Mouse (Mus musculus): ENCODE results near the gene Vmn1r54. TPM values are rescaled to one million over a fixed set of nuclear protein-coding genes. Genes with fewer than 3 reads are reported as not detected.

The Vmn1r54 gene
- polyA plus RNA-seq, 1 experiment from 2014 or later = not detected

DNA sequence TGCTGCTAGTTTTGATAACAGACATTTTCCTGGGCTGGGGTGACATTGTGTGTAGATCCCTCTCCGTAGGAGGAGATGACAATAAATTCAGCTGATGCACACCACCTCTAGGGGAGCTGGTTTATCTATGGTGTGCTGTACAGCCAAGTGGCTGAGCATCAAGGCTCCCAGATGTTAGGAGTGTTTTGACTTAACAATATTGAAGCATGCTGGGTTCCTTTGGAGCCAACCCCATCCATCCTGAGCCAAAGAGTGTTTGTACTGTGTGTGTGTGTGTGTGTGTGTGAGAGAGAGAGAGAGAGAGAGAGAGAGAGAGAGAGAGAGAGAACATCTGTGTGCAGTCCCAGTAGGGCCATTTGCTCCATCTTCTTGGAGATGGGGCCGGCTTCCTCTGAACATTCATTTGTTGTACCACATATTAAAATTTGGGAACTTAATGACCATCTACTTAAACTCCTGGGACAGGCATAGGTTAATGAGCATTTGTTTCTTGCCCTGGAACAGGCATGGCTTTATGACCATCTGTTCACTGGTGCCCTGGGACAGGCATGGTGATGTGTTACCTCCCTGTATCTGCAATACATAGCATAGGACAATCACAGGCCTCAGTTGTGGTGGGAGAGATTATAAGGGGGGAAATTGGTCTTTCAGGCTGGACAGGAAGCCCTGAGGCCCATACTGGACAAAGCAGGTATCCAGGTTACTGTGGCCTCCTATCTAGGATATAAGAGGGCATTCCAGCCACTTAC, 71.6 kb downstream of the Vmn1r54 start:
- Histone ChIP-seq H3K9ac (no peak overlapping the region), H3K36me3 (no peaks in the 10 kb centered on the region), H3K4me1 (no peaks in the 10 kb centered on the region), H3K4me2 (no peak overlapping the region), H3K27ac (no peak overlapping the region), H3K9me3 (no peaks in the 10 kb centered on the region), H3K27me3 (no peaks in the 10 kb centered on the region), H3K4me3 (no peak overlapping the region)
- 76% methylated on average over 2 of the region's 2 CpGs for WGBS
- ATAC-seq (ENCODE audit: borderline replicate concordance, extremely low read depth, low FRiP score, low TSS enrichment) = no peak

GRCm38 (mm10) chr6:90319019-90319418, 72.9 kb downstream of the Vmn1r54 start:
- Histone ChIP-seq H3K4me1 (no peaks in the 10 kb centered on the region), H3K4me2 (no peak overlapping the region), H3K4me3 (no peak overlapping the region), H3K9me3 (no peaks in the 10 kb centered on the region), H3K27me3 (no peaks in the 10 kb centered on the region), H3K9ac (no peak overlapping the region), H3K36me3 (no peaks in the 10 kb centered on the region), H3K27ac (no peak overlapping the region)
- WGBS = 96% methylated on average over 2 of the region's 2 CpGs
- ATAC-seq (ENCODE audit: borderline replicate concordance, extremely low read depth, low FRiP score, low TSS enrichment) = no peak

GRCm38 (mm10) chr6:90319475-90320191, 73.5 kb downstream of the Vmn1r54 start:
- no peaks in the 10 kb centered on the region for H3K9me3 ChIP-seq
- no peaks in the 10 kb centered on the region for H3K36me3 ChIP-seq
- no peak for ATAC-seq (ENCODE audit: borderline replicate concordance, extremely low read depth, low FRiP score, low TSS enrichment)

DNA sequence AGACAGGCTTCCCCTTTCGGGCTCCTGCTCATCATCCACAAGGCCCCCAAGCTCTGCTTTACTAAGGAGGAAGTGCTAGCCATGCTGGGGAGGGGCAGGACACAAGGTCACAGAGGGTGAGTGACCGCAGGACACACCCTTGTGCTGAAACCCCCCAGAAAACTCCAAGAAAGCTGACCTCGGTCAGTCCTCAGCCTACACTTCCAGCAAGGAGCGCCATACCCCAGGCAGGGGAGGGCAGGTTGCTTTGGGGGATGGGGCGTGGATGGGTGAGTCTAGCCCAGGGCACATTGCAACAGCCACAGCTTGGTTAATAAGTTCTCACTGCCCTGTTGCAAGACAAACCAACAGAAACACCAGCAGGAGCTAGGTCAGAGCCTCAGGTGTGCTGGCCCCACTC, 74.3 kb downstream of the Vmn1r54 start:
- H3K4me2 ChIP-seq = no peak overlapping the region
- no peaks in the 10 kb centered on the region for H3K36me3 ChIP-seq
- H3K9ac ChIP-seq = no peak overlapping the region
- 78% methylated on average over 5 of the region's 5 CpGs for WGBS
- H3K4me3 ChIP-seq = no peak overlapping the region
- ATAC-seq (ENCODE audit: borderline replicate concordance, extremely low read depth, low FRiP score, low TSS enrichment) = no peak
- H3K27me3 ChIP-seq = no peaks in the 10 kb centered on the region
- no peaks in the 10 kb centered on the region for H3K4me1 ChIP-seq
- no peaks in the 10 kb centered on the region for H3K9me3 ChIP-seq
- H3K27ac ChIP-seq = no peak overlapping the region

More at GRCm38 (mm10) chr6:90319475-90320191, 73.5 kb downstream of the Vmn1r54 start:
- Histone ChIP-seq H3K27ac (no peak overlapping the region), H3K9ac (no peak overlapping the region), H3K4me2 (no peak overlapping the region), H3K27me3 (no peaks in the 10 kb centered on the region), H3K4me3 (no peak overlapping the region), H3K4me1 (no peaks in the 10 kb centered on the region)
- 65% methylated on average over 7 of the region's 7 CpGs for WGBS

Other genes starting within 250 kb of the Vmn1r54 start
- not detected in 2 replicates for gene Vmn1r47, start 230.2 kb upstream of the Vmn1r54 start, polyA plus RNA-seq (2015; fragmentation: Nextera tagmentation; extraction: Ambion mirVana)
- gene Vmn1r48, start 209.5 kb upstream of the Vmn1r54 start, polyA plus RNA-seq (2015; fragmentation: Nextera tagmentation; extraction: Ambion mirVana) = not detected in 2 replicates
- not detected in 2 replicates for gene Vmn1r49, start 167.8 kb upstream of the Vmn1r54 start, polyA plus RNA-seq (2015; fragmentation: Nextera tagmentation; extraction: Ambion mirVana)
- not detected in 2 replicates for gene Vmn1r50, start 144.9 kb upstream of the Vmn1r54 start, polyA plus RNA-seq (2015; fragmentation: Nextera tagmentation; extraction: Ambion mirVana)
- not detected in 2 replicates for gene Vmn1r51, start 123.7 kb upstream of the Vmn1r54 start, polyA plus RNA-seq (2015; fragmentation: Nextera tagmentation; extraction: Ambion mirVana)
- gene Vmn1r52, start 71.5 kb upstream of the Vmn1r54 start, polyA plus RNA-seq (2015; fragmentation: Nextera tagmentation; extraction: Ambion mirVana) = not detected in 2 replicates
- not detected in 2 replicates for gene V1ra8, start 43.5 kb upstream of the Vmn1r54 start, polyA plus RNA-seq (2015; fragmentation: Nextera tagmentation; extraction: Ambion mirVana)
- 0.14 TPM in 1 of 2 replicates, not detected in the other for gene Vmn1r53, start 21.9 kb upstream of the Vmn1r54 start, polyA plus RNA-seq (2015; fragmentation: Nextera tagmentation; extraction: Ambion mirVana)
- gene BC048671, start 54.9 kb downstream of the Vmn1r54 start, polyA plus RNA-seq (2015; fragmentation: Nextera tagmentation; extraction: Ambion mirVana) = not detected in 2 replicates
- gene Chst13, start 78.9 kb downstream of the Vmn1r54 start, polyA plus RNA-seq (2015; fragmentation: Nextera tagmentation; extraction: Ambion mirVana) = 0.11 TPM in 1 of 2 replicates, not detected in the other
- gene Uroc1, start 87.0 kb downstream of the Vmn1r54 start, polyA plus RNA-seq (2015; fragmentation: Nextera tagmentation; extraction: Ambion mirVana) = 0.25 TPM in 1 of 2 replicates, not detected in the other
- gene Zxdc, start 123.2 kb downstream of the Vmn1r54 start, polyA plus RNA-seq (2015; fragmentation: Nextera tagmentation; extraction: Ambion mirVana) = 7.5 and 7.6 TPM in 2 replicates
- 0.50 and 0.68 TPM in 2 replicates for gene Cfap100, start 182.5 kb downstream of the Vmn1r54 start, polyA plus RNA-seq (2015; fragmentation: Nextera tagmentation; extraction: Ambion mirVana)
- 10.9 and 13.5 TPM in 2 replicates for gene Klf15, start 216.3 kb downstream of the Vmn1r54 start, polyA plus RNA-seq (2015; fragmentation: Nextera tagmentation; extraction: Ambion mirVana)
- gene Aldh1l1, start 240.1 kb downstream of the Vmn1r54 start, polyA plus RNA-seq (2015; fragmentation: Nextera tagmentation; extraction: Ambion mirVana) = 1.4 and 2.1 TPM in 2 replicates